Mouse (Mus musculus): ENCODE measurements around the gene Phf8. TPM values are rescaled to one million over a fixed set of nuclear protein-coding genes. Genes with fewer than 3 reads are reported as not detected.
"Not testable (repeated sequence)": the region's sequence is repeated elsewhere in the genome, so short reads cannot be mapped to it uniquely, and the experiment has no call there.

Gene Phf8
- total RNA-seq (2021) (10 to 100 TPM; 20.6 to 27.1 TPM), polyA plus RNA-seq (2012; rRNA removed) (4.4 and 4.7 TPM in 2 replicates)
- long read RNA-seq, partial matches to known transcripts = 1 of 3 reads
- long read RNA-seq, other reads (novel, unspliced or antisense) = 2 of 3 reads

- DNase-seq = peak; percentile 96
Measured at GRCm38 (mm10) chrX:151520458-151521322, at the start of gene Phf8. TSS of gene Phf8 (plus strand) at chrX:151520672.

GRCm38 (mm10) chrX:151488128-151488527 is 32.3 kb upstream of the Phf8 start:
- no peak for DNase-seq

GRCm38 (mm10) chrX:151493269-151493668 is 27.2 kb upstream of the Phf8 start:
- not testable (repeated sequence) for DNase-seq

DNA sequence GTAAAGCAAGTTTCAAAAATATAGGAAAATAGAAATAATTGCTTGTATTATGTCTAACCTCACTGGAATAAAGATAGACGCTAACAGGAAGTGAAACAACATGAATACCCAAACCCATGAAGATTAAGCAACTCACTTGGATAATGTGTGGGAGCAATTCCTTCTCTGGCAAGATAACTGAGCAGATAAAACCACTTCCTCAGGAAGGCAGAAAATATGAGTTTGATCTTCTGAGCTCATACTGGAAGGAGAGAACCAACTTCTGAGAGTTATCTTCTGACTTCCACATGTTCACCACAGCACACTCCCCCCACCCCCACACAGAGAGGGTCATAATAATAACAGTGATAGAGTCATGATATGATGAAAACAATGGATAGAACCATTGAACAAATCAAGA is 23.9 kb upstream of the Phf8 start:
- DNase-seq = no peak

DNA sequence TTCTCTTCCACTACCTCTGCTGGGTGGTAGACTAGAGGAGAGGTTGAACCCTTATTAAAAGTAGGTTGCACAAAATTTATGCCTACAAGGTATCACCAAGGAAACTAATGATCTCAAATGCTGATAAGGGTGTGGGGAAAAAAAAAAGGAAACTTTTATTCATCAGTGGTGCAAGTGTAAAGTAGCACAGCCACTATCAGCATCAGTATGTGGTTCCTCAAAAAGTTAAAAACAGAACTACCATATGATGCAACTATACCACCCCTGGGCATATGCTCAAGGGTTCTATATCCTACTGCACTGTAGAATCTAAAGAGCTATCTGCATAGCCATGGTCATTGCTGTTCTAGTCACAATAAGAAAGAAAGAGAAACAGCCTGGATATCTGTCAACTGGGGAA is 11.9 kb upstream of the Phf8 start:
- DNase-seq = no peak

DNA sequence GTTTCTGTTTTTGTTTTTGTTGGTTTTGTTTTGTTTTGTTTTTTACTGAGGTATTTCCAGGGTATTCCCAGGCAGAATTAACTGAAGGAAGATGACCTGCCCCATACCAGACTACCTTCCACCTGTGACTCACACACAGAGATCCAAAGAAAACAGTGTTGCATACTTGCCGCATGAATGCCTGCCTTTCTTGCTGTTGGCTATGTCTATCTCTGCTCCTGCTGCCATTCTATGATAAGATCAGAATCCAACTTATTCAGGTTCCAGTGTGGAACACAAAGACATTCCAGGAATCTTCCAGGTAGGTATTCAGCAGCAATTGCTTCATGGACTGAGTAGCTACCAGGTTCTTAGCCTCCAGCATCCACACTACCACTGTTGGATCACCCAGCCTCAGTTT is 10.6 kb upstream of the Phf8 start:
- no peak for DNase-seq

DNA sequence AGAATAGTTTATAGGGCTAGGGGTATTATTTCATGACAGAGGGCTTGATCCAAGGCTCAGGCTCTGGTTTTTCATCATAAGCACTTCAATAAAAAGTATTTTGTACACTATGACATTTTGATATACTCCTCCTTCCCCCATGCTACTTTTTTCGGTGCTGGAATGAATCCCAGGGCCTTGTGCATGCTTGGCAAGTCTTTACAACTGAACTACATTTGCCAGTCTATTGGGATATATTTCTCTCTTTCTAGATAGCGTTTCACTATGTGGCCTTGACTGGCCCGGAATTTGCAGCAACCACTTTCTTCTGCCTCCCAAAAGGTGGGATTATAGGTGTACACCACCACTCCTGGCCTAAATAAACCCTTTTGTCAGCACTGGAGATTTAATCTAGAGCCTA is 7.4 kb upstream of the Phf8 start:
- peak; percentile 43 for DNase-seq

DNA sequence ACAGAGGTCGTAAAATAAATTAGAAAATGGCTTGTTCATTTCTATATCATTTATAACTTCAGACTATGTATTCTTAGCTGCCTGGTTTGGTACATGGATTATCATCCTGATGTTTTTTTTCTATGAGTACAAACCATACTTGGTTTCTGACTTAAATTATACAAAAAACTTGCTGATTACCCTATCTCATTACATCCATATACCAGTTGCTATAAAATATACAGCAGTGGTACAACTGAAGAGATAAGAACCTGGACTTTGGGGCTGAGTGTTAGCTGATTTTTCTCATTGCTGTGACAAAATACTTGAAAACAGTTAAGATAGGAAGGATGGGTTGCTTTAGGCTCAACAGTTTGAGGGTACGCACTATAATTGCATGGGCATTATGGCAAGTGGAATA is 6.8 kb upstream of the Phf8 start:
- no peak for DNase-seq

- no peak for DNase-seq
Measured at GRCm38 (mm10) chrX:151518181-151518580, 2.3 kb upstream of the Phf8 start.

- no peak for DNase-seq
Measured at GRCm38 (mm10) chrX:151520127-151520457, 380 bp upstream of the Phf8 start.

DNA sequence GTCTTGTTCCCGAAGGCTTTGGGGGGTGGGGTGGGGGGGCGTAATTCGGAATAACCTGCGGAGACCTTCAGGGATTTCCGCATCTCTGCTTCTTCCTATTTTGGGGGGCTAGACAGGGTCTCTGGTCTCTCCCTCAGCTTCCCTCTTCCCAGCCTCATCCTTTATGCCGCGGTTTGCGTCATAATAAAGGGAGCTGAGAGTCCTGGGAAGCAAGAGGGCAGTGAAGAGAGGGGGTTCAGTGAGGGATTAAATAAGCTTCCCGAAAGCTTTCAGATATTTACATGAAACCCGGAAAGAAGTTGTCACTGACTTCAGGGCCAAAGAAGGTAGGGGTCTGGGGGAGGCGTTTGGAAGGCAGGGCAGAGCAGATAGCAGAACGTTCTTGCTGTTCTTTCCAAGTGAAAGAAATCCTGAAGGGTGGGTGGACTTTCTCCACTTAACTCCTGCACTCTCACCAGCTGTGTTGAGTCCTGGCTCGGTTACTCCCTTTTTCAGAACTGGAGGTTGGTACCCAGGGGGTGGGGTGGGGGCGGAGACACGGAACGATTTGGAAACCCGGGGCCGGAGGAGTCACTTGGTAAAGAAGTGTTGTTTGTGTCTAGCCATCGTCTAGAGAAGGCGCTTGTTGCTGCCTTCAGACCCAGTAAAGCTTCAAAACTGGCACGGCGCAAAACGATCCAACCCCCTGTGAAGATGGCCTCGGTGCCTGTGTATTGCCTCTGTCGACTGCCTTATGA is 1.5 kb downstream of the Phf8 start:
- peak; percentile 50 for DNase-seq

DNA sequence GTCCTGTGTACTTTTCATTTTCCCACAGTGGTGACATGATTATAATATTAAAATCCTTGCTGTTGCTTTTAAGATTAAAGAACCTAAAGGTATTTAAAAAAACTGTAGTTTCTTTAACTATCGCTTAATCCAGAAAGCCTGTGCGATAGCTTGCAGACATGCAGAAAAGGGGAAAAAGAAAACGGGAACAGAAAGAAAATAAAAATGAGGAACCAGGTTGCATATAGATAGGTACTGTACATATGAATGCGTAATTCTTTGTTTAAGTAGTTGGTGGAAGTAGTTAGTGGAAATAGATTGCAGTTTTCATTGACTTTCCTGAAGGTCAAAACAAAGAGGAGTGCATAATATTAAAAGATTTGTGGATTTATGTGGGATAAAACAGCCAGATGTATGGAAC is 32.9 kb downstream of the Phf8 start:
- no peak for DNase-seq

DNA sequence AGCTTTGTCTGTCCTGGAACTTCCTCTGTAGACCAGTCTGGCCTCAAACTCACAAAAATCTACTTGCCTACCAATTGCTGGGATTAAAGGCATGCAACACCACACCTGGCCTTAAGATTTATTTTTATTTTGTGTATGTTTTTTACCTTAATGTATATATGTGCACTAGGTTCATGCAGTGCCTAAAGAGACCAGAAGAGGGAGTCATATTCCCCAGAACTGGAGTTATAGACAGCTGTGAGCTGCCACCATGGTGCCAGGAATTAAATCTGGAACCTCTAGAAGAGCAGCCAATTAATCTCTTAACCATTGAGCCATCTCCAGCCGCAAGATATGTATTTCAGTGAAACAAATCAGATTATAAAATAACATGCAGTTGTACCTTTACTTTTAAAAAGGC is 54.7 kb downstream of the Phf8 start:
- no peak for DNase-seq

GRCm38 (mm10) chrX:151643386-151643785 is 122.9 kb downstream of the Phf8 start:
- DNase-seq = no peak

DNA sequence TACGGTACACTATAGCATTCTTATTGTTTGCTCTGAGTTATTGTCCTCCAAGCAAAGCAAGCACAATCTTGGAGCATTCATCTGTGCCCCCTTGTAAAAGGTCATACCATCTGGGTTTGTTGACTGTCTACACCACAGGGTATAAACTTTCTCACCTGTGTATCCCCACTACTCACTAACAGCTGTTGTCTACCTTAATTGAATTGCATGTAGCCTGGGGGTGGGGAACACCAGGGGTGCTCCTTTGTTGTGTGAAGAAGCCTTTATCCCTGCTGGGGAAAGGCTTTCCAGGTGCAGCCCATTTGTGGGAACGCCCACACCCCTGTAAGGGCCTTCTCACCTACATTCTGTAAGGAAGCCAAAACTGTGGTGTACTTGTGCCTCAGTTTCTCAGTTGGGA is 133.3 kb downstream of the Phf8 start:
- no peak for DNase-seq

DNA sequence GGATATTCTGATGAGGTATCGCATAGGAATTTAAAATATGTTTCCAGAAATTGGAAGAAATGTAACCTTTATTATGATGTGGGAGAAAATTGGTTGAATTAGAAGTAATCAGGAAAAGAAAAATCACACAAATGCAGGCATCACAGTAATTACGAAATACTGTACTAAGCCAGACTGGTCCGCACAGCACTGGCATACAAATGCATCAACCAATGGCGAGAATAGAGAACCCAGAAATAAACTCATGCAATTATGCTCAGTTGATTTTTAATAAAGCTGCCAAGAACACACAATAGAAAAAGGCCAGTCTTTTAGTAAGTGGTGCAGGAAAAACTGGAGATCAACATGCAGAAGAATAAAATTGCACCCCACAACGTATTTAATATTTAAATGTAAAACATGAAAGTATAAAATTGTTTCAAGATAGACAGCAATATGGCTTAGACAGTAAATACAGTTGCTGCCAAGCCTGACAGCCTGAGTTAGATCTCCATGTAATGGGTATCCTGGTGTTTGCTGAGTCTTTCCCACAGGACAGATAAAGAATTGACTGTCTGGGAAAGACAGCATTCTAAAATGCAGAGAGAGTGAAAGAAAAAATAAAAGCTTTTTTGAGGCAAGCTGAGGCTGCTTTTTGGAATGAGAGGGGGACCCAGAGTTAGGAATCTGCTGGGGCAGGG is 154.2 kb downstream of the Phf8 start:
- DNase-seq = no peak

Other genes with a start within 250 kb of the Phf8 start
- 10 to 100 TPM; 13.6 to 19.7 TPM for gene Fam120c, start 176.5 kb upstream of the Phf8 start, total RNA-seq (2021)
- gene Fam120c, start 176.5 kb upstream of the Phf8 start, polyA plus RNA-seq (2012; rRNA removed) = 8.3 and 8.5 TPM in 2 replicates

Data from adrenal gland, adult 2 months (tissue).